Mouse (Mus musculus) ES-Bruce4 (cell line): ENCODE data around the gene Astn2.

Source experiments
- CTCF ChIP-seq: IDR thresholded peaks from one replicate; pipeline ENCODE4 v1.8.1; 2011; ENCODE audit warnings: low read depth, low read length
- EP300 ChIP-seq: IDR thresholded peaks from 2 replicates; pipeline ENCODE4 v1.6.1; 2011; ENCODE audit warnings: low read depth, low read length; ENCODE audit not compliant: insufficient read depth
- POLR2A ChIP-seq: IDR thresholded peaks from one replicate; pipeline ENCODE4 v1.8.1; 2011; ENCODE audit warnings: low read length; ENCODE audit not compliant: insufficient read depth

GRCm38 (mm10) chr4:65354580-65354979 is 1049.8 kb downstream of the Astn2 start:
- TF ChIP-seq CTCF (no peak), POLR2A (no peak), EP300 (no peak)
